Comparison of ENCODE assay signal across 10 mouse cellular contexts in the genomic region with DNA sequence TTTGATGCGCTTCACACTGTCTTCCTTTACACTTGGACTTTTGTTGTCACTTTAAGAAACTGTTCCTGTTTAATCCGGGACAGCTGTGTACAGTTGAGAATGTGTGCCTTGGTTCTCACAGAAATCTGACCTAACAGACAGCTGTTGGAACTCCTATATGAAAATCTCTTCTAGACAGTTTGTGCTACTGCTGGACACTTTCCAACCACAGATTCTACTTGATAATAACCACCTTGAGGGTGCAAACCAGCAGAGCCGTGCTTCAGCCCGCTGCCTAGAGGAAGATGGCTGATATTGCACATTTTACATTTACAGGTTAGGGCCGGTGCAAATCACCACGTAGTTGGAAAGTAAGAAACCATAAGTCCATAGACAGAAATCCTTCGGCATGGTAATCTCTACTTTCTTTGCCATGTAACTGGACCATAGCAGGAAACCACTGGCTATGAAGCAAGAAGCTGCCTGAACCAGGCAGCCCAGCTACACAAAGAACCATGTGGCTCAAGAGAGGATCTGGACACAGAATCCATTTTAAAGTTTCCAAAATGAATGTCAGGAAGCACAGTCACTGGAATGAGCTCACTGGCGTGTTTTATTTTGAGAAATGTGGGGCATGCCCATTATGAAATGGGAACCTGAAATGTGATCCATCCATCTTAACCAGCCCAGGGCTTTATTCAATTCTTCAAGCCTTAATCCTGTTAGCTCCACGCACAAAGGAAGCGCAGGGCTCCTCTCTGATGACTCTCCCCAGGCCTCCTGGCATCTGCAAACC.
DNase-seq lines count a peak whose midpoint lies in the region; ATAC-seq and TF ChIP-seq lines count a peak whose summit lies in the region.
"Had no signal": no experiment of that assay in that cellular context is flagged by ENCODE, and none has a peak within 500 bp of the region (broad histone marks: within the 10 kb centered on the region; RNA-seq: fewer than 3 reads in every experiment).

No protein-coding gene starts in this region.

- no peaks in the 10 kb centered on the region for H3K36me3 ChIP-seq in heart, embryonic 10.5 days
- H3K36me3 ChIP-seq in MEL (ENCODE audit: control insufficient read depth in 1 of 2, insufficient read depth in 2 of 2, low read length in 2 of 2) = peaks cover 0 to 29% of the 10 kb centered on the region in 2 experiments; a peak in 2 of 4 replicates
- H3K36me3 ChIP-seq in heart, embryonic 15.5 days = no peaks in the 10 kb centered on the region
- peaks cover 7% of the 10 kb centered on the region for H3K36me3 ChIP-seq in megakaryocyte, embryonic 14.5 days (replicated peaks; ENCODE audit: low read length)
- H3K36me3 ChIP-seq: G1E had no signal

- H3K79me2 ChIP-seq in MEL (ENCODE audit: control insufficient read depth, insufficient read depth, low read length, poor library complexity) = no peaks in the 10 kb centered on the region

- TF ChIP-seq POLR2A in MEL (IDR thresholded peaks at IDR 0.05; ENCODE audit: control insufficient read depth in 1 of 2, insufficient read depth in 1 of 2, low read depth in 1 of 2, low read length in 2 of 2, poor library complexity in 1 of 2) = no peak

- intact Hi-C loops in heart, postnatal 14 days (cut with DNase I) = no loop called here

- peak overlapping the region; percentile 17 for H3K27ac ChIP-seq in heart, embryonic 10.5 days
- H3K27ac ChIP-seq in MEL (ENCODE audit: control insufficient read depth, low read depth, low read length) = no peak overlapping the region
- H3K27ac ChIP-seq in heart, embryonic 15.5 days = peak overlapping the region; percentile 77
- H3K27ac ChIP-seq: liver, embryonic 14.5 days had no signal

- ATAC-seq in heart, embryonic 15.5 days (replicated peaks; ENCODE audit: insufficient number of reproducible peaks, insufficient read depth, low FRiP score, low read depth) = no peak

- H3K9me3 ChIP-seq in heart, embryonic 10.5 days = no peaks in the 10 kb centered on the region
- H3K9me3 ChIP-seq in MEL (replicated peaks; ENCODE audit: insufficient read depth, low read length) = no peaks in the 10 kb centered on the region
- H3K9me3 ChIP-seq in heart, embryonic 15.5 days (replicated peaks) = no peaks in the 10 kb centered on the region
- peaks cover 3% of the 10 kb centered on the region; the same call in 1 of the 2 replicates for H3K9me3 ChIP-seq in megakaryocyte, embryonic 14.5 days

- H3K9ac ChIP-seq in MEL (ENCODE audit: control insufficient read depth, low read depth, low read length, poor library complexity, severe bottlenecking) = no peak overlapping the region
- no peak overlapping the region for H3K9ac ChIP-seq in heart, embryonic 15.5 days
- H3K9ac ChIP-seq: liver, embryonic 14.5 days had no signal

- peaks cover 15% of the 10 kb centered on the region for H3K4me1 ChIP-seq in heart, embryonic 10.5 days
- peaks cover 11 to 28% of the 10 kb centered on the region in 2 experiments; a peak in 3 of 4 replicates for H3K4me1 ChIP-seq in MEL (ENCODE audit: control insufficient read depth in 1 of 2, insufficient read depth in 2 of 2, low read length in 2 of 2)
- peaks cover 47% of the 10 kb centered on the region for H3K4me1 ChIP-seq in heart, embryonic 15.5 days (replicated peaks)
- H3K4me1 ChIP-seq in megakaryocyte, embryonic 14.5 days = peaks cover 85% of the 10 kb centered on the region

- WGBS in heart, embryonic 10.5 days = 68% methylated on average over 10 of the region's 10 CpGs
- 63% methylated on average over 10 of the region's 10 CpGs for WGBS in heart, embryonic 15.5 days

- no peak for DNase-seq in heart, embryonic 10.5 days (ENCODE audit: low spot score)
- no peak for DNase-seq in heart, postnatal 14 days
- DNase-seq in MEL (ENCODE audit: low read depth, low spot score) = peak; percentile 69
- DNase-seq in spleen, postnatal 10 days (ENCODE audit: low spot score in 2 of 2) = no peak
- DNase-seq in urinary bladder, postnatal 25 days (ENCODE audit: low spot score) = no peak
- DNase-seq in urinary bladder, postnatal 36 days (ENCODE audit: low spot score in 2 of 2) = no peak

- TF ChIP-seq CTCF in MEL (IDR thresholded peaks at IDR 0.05 in 2 of 3, conservative IDR thresholded peaks at IDR 0.05 in 1 of 3; ENCODE audit: control insufficient read depth in 1 of 3, insufficient read depth in 1 of 3, low read depth in 2 of 3, low read length in 3 of 3, poor library complexity in 1 of 3, severe bottlenecking in 1 of 3) = no peak; a peak in 1 of 6 replicates

- H3K27me3 ChIP-seq in heart, embryonic 10.5 days (ENCODE audit: insufficient read depth, poor library complexity, severe bottlenecking) = no peaks in the 10 kb centered on the region
- no peaks in the 10 kb centered on the region for H3K27me3 ChIP-seq in MEL (ENCODE audit: control insufficient read depth in 1 of 2, insufficient read depth in 2 of 2, low read length in 2 of 2)
- no peaks in the 10 kb centered on the region for H3K27me3 ChIP-seq in heart, embryonic 15.5 days
- H3K27me3 ChIP-seq in megakaryocyte, embryonic 14.5 days (replicated peaks) = peaks cover 4% of the 10 kb centered on the region

- H3K4me3 ChIP-seq in heart, embryonic 10.5 days = no peak overlapping the region
- no peak overlapping the region for H3K4me3 ChIP-seq in MEL (ENCODE audit: control insufficient read depth in 1 of 2, insufficient read depth in 1 of 2, low read depth in 2 of 2, low read length in 2 of 2)
- H3K4me3 ChIP-seq in heart, embryonic 15.5 days = no peak overlapping the region
- peak overlapping the region; percentile 72 for H3K4me3 ChIP-seq in megakaryocyte, embryonic 14.5 days (replicated peaks)

- H3K4me2 ChIP-seq in heart, embryonic 15.5 days = no peak overlapping the region

- TF ChIP-seq RAD21 in MEL (IDR thresholded peaks at IDR 0.05; ENCODE audit: low read depth, low read length) = no peak

- peak; percentile 50 to 52 for TF ChIP-seq EP300 in MEL (IDR thresholded peaks at IDR 0.05; ENCODE audit: low read depth in 1 of 2, low read length in 2 of 2)

TF ChIP-seq in MEL, 35 proteins besides CTCF, POLR2A, EP300 and RAD21:
- TF ChIP-seq GATA1 (IDR thresholded peaks at IDR 0.05; ENCODE audit: low read depth, low read length) (peak; percentile 50), POLR2AphosphoS5 (IDR thresholded peaks at IDR 0.05; ENCODE audit: borderline replicate concordance, low read depth, low read length) (no peak), TBP (IDR thresholded peaks at IDR 0.05; ENCODE audit: low read depth, low read length) (no peak), SMC3 (IDR thresholded peaks at IDR 0.05; ENCODE audit: low read depth, low read length) (no peak), KAT2A (conservative IDR thresholded peaks at IDR 0.05; ENCODE audit: low read depth, low read length) (no peak), HCFC1 (IDR thresholded peaks at IDR 0.05; ENCODE audit: low read depth, low read length) (no peak), NRF1 (IDR thresholded peaks at IDR 0.05; ENCODE audit: insufficient read depth, low read depth, low read length, poor library complexity, severe bottlenecking) (no peak), GABPA (IDR thresholded peaks at IDR 0.05; ENCODE audit: low read depth, low read length) (no peak), ELF1 (IDR thresholded peaks at IDR 0.05; ENCODE audit: low read depth, low read length) (no peak), NELFE (IDR thresholded peaks at IDR 0.05; ENCODE audit: low read depth, low read length) (no peak), USF2 (IDR thresholded peaks at IDR 0.05; ENCODE audit: borderline replicate concordance in 1 of 2, insufficient read depth in 1 of 2, low read depth in 1 of 2, low read length in 2 of 2) (no peak), CHD2 (IDR thresholded peaks at IDR 0.05; ENCODE audit: low read length) (no peak), MAZ (IDR thresholded peaks at IDR 0.05; ENCODE audit: low read depth, low read length) (no peak), TCF12 (IDR thresholded peaks at IDR 0.05; ENCODE audit: low read depth, low read length) (peak; percentile 54), MYB (IDR thresholded peaks at IDR 0.05; ENCODE audit: low read depth, low read length) (0 out of 2 replicates have a peak, but pooled peaks have one; percentile 31), ETS1 (IDR thresholded peaks at IDR 0.05; ENCODE audit: low read depth, low read length) (peak; percentile 74), CHD1 (IDR thresholded peaks at IDR 0.05; ENCODE audit: low read depth, low read length) (no peak), RCOR1 (IDR thresholded peaks at IDR 0.05; ENCODE audit: low read depth, low read length) (peak; percentile 93), UBTF (IDR thresholded peaks at IDR 0.05; ENCODE audit: borderline replicate concordance, insufficient read depth, low read depth, low read length) (no peak), BHLHE40 (IDR thresholded peaks at IDR 0.05; ENCODE audit: borderline replicate concordance, low read depth, low read length) (no peak)
TF ChIP-seq in MEL: peak in this region for 5.
